Mouse (Mus musculus) CH12.LX (cell line): ENCODE measurements around the gene Trim46. TPM values are rescaled to one million over a fixed set of nuclear protein-coding genes. Genes with fewer than 3 reads are reported as not detected.

Experiments used
- DNase-seq: peaks from one replicate; pipeline ENCODE4 v3.0.0-alpha.2; 2013; ENCODE audit errors: extremely low read depth
- H3K27ac ChIP-seq: 2 replicates; pipeline ENCODE4 v1.5.1; 2012; ENCODE audit warnings: low read depth, mild to moderate bottlenecking, control low read depth, moderate library complexity; ENCODE audit not compliant: insufficient read depth
- H3K27me3 ChIP-seq: replicated peaks from 2 replicates; pipeline ENCODE3; 2012; ENCODE audit warnings: inconsistent platforms
- H3K36me3 ChIP-seq, 2 experiments: replicated peaks in 1 of 2; 2 replicates each; pipeline versions ENCODE3 to v1.6.1; 2012; ENCODE audit warnings: inconsistent platforms in 1 of 2, low read length in 1 of 2, mild to moderate bottlenecking in 1 of 2, mixed read lengths in 1 of 2, moderate library complexity in 1 of 2; ENCODE audit not compliant: control insufficient read depth in 1 of 2, insufficient read depth in 1 of 2
- H3K4me1 ChIP-seq, 2 experiments: 2 replicates each; pipeline ENCODE4 v1.6.1; 2012; ENCODE audit warnings: inconsistent platforms in 1 of 2, moderate library complexity in 1 of 2; ENCODE audit not compliant: insufficient read depth in 2 of 2, control insufficient read depth in 1 of 2
- H3K4me2 ChIP-seq: 2 replicates; pipeline ENCODE4 v1.6.1; 2012; ENCODE audit warnings: low read depth, mild to moderate bottlenecking, control low read depth; ENCODE audit not compliant: poor library complexity, insufficient read depth, severe bottlenecking
- H3K4me3 ChIP-seq, 3 experiments: fragments of 150-350 bp in 1 of 3; sonication (generic) in 1 of 3; replicated peaks in 1 of 3; 2 replicates each; pipeline versions ENCODE3 to v1.5.1; 2011 to 2012; ENCODE audit warnings: low read depth in 2 of 3, low read length in 2 of 3, mild to moderate bottlenecking in 2 of 3, moderate library complexity in 2 of 3, control low read depth in 1 of 3, improper control_type of control experiment in 1 of 3, inconsistent platforms in 1 of 3, mixed read lengths in 1 of 3; ENCODE audit not compliant: poor library complexity in 1 of 3
- H3K79me2 ChIP-seq: replicated peaks from 2 replicates; pipeline ENCODE4 v1.6.1; 2012; ENCODE audit warnings: mild to moderate bottlenecking, moderate library complexity; ENCODE audit not compliant: control insufficient read depth, poor library complexity, insufficient read depth, severe bottlenecking; ENCODE audit errors: extremely low read depth
- H3K9ac ChIP-seq: 2 replicates; pipeline ENCODE4 v1.6.1; 2012; ENCODE audit warnings: low read depth, mild to moderate bottlenecking, control low read depth, moderate library complexity; ENCODE audit not compliant: insufficient read depth
- H3K9me3 ChIP-seq: replicated peaks from 2 replicates; pipeline ENCODE3; 2012; ENCODE audit warnings: low read length, inconsistent platforms, mixed read lengths
- CHD1 ChIP-seq: IDR thresholded peaks from 2 replicates; pipeline ENCODE4 v1.6.1; 2012; ENCODE audit warnings: low read depth, low read length, improper control_type of control experiment, inconsistent platforms
- CHD2 ChIP-seq: IDR thresholded peaks from 2 replicates; pipeline ENCODE4 v1.6.1; 2011; ENCODE audit warnings: low read length, improper control_type of control experiment
- CTCF ChIP-seq, 2 experiments: IDR thresholded peaks in 1 of 2; conservative IDR thresholded peaks in 1 of 2; 2 replicates each; pipeline ENCODE4 v1.5.1; 2011 to 2012; ENCODE audit warnings: low read depth in 2 of 2, low read length in 2 of 2, improper control_type of control experiment in 1 of 2, inconsistent platforms in 1 of 2, mild to moderate bottlenecking in 1 of 2, moderate library complexity in 1 of 2
- ELF1 ChIP-seq: IDR thresholded peaks from 2 replicates; pipeline ENCODE4 v1.6.1; 2014; ENCODE audit warnings: low read depth, mild to moderate bottlenecking, inconsistent platforms, low read length, improper control_type of control experiment
- EP300 ChIP-seq: IDR thresholded peaks from 2 replicates; pipeline ENCODE4 v1.6.1; 2011; ENCODE audit warnings: low read length, improper control_type of control experiment
- GABPA ChIP-seq: IDR thresholded peaks from 2 replicates; pipeline ENCODE4 v1.6.1; 2012; ENCODE audit warnings: low read depth, low read length, improper control_type of control experiment, inconsistent platforms; ENCODE audit not compliant: insufficient replicate concordance
- HCFC1 ChIP-seq: IDR thresholded peaks from 2 replicates; pipeline ENCODE4 v1.6.1; 2012; ENCODE audit warnings: low read depth, mild to moderate bottlenecking, inconsistent platforms, low read length, improper control_type of control experiment
- IRF4 ChIP-seq: IDR thresholded peaks from 2 replicates; pipeline ENCODE4 v1.6.1; 2014; ENCODE audit warnings: low read depth, mild to moderate bottlenecking, inconsistent platforms, low read length, improper control_type of control experiment
- JUN ChIP-seq: IDR thresholded peaks from 2 replicates; pipeline ENCODE4 v1.6.1; 2011; ENCODE audit warnings: low read depth, mild to moderate bottlenecking, low read length, improper control_type of control experiment, moderate library complexity; ENCODE audit not compliant: insufficient read depth
- MAFK ChIP-seq: IDR thresholded peaks from 2 replicates; pipeline ENCODE4 v1.6.1; 2011; ENCODE audit warnings: low read length, improper control_type of control experiment; ENCODE audit not compliant: insufficient replicate concordance
- MAZ ChIP-seq: IDR thresholded peaks from 2 replicates; pipeline ENCODE4 v1.6.1; 2012; ENCODE audit warnings: low read depth, mild to moderate bottlenecking, inconsistent platforms, low read length, improper control_type of control experiment, moderate library complexity
- NRF1 ChIP-seq: IDR thresholded peaks from 2 replicates; pipeline ENCODE4 v1.6.1; 2014; ENCODE audit warnings: low read depth, mild to moderate bottlenecking, inconsistent platforms, low read length, improper control_type of control experiment, moderate library complexity
- PAX5 ChIP-seq: IDR thresholded peaks from 2 replicates; pipeline ENCODE4 v1.6.1; 2012; ENCODE audit warnings: low read length, inconsistent platforms, mixed read lengths
- POLR2AphosphoS2 ChIP-seq: IDR thresholded peaks from 2 replicates; pipeline ENCODE4 v1.6.1; 2011; ENCODE audit warnings: low read depth, low read length, improper control_type of control experiment
- RAD21 ChIP-seq: IDR thresholded peaks from 2 replicates; pipeline ENCODE4 v1.6.1; 2011; ENCODE audit warnings: low read depth, mild to moderate bottlenecking, low read length, improper control_type of control experiment, moderate library complexity
- RCOR1 ChIP-seq: conservative IDR thresholded peaks from 2 replicates; pipeline ENCODE4 v1.6.1; 2012; ENCODE audit warnings: low read depth, mild to moderate bottlenecking, inconsistent platforms, low read length, improper control_type of control experiment
- SIN3A ChIP-seq: IDR thresholded peaks from 2 replicates; pipeline ENCODE4 v1.6.1; 2012; ENCODE audit warnings: low read length, improper control_type of control experiment, inconsistent platforms
- SMC3 ChIP-seq: IDR thresholded peaks from 2 replicates; pipeline ENCODE4 v1.6.1; 2011; ENCODE audit warnings: low read depth, low read length, improper control_type of control experiment
- TCF12 ChIP-seq: IDR thresholded peaks from 2 replicates; pipeline ENCODE4 v1.6.1; 2014; ENCODE audit warnings: low read depth, mild to moderate bottlenecking, inconsistent platforms, low read length, improper control_type of control experiment
- UBTF ChIP-seq: IDR thresholded peaks from 2 replicates; pipeline ENCODE4 v1.6.1; 2012; ENCODE audit warnings: low read depth, mild to moderate bottlenecking, inconsistent platforms, low read length, improper control_type of control experiment, moderate library complexity
- USF1 ChIP-seq: IDR thresholded peaks from 2 replicates; pipeline ENCODE4 v1.6.1; 2014; ENCODE audit warnings: low read depth, mild to moderate bottlenecking, inconsistent platforms, low read length, improper control_type of control experiment
- ZC3H11A ChIP-seq: IDR thresholded peaks from 2 replicates; pipeline ENCODE4 v1.6.1; 2012; ENCODE audit warnings: low read depth, mild to moderate bottlenecking, inconsistent platforms, low read length, improper control_type of control experiment
- ZKSCAN1 ChIP-seq: IDR thresholded peaks from 2 replicates; pipeline ENCODE4 v1.6.1; 2012; ENCODE audit warnings: low read depth, inconsistent platforms, low read length, improper control_type of control experiment, borderline replicate concordance
- ZNF384 ChIP-seq: IDR thresholded peaks from 2 replicates; pipeline ENCODE4 v1.6.1; 2012; ENCODE audit warnings: low read depth, low read length, improper control_type of control experiment, inconsistent platforms
- dilution Hi-C: fragments of 300-500 bp; cut with MboI; formaldehyde crosslinking; loops from 2 replicates; pipeline ENCODE4 v1.14.3; 2020; ENCODE audit warnings: low sequenced_read_pairs; ENCODE audit not compliant: extremely low pct_unique_long_range_greater_than_20kb, extremely low pct_ligation_motif_present
- in situ Hi-C: fragments of 300-500 bp; cut with MboI; formaldehyde crosslinking; loops from 3 replicates; pipeline ENCODE4 v1.14.3; 2019; ENCODE audit warnings: low sequenced_read_pairs, low pct_ligation_motif_present, low pct_unique_long_range_greater_than_20kb, mixed read lengths
- polyA plus RNA-seq: library from polyadenylated mRNA; unstranded; fragments of >175 nt; gene quantifications from 2 replicates; pipeline ENCODE4 v1.2.1, GENCODE M21; 2012; ENCODE audit warnings: low read depth; ENCODE audit not compliant: insufficient read length
- total RNA-seq, 2 experiments: library from RNA; depleted of rRNA; stranded (reverse); fragments of 300-350 nt in 1 of 2; fragments of >200 nt in 1 of 2; gene quantifications; 2 replicates each; pipeline ENCODE4 v1.2.3; 2012 to 2014

Gene Trim46
- total and polyA plus RNA-seq, 3 experiments: 0.36 to 1.9 (median 1.4) TPM

GRCm38 (mm10) chr3:89229276-89229675 is 16.8 kb downstream of the Trim46 start:
- no peaks in the 10 kb centered on the region for H3K9me3 ChIP-seq
- TF ChIP-seq USF1 (no peak), MAZ (no peak), POLR2AphosphoS2 (no peak), RCOR1 (no peak), JUN (no peak), TCF12 (no peak)
- H3K4me3 ChIP-seq: no peak overlapping the region
- H3K4me1 ChIP-seq: peaks cover 20 to 51% of the 10 kb centered on the region in 2 experiments
- in situ Hi-C loops (no loop called here), dilution Hi-C loops (no loop called here)
- H3K27me3 ChIP-seq: no peaks in the 10 kb centered on the region
- DNase-seq: no peak
- no peaks in the 10 kb centered on the region for H3K79me2 ChIP-seq
- H3K36me3 ChIP-seq: peaks cover 0 to 13% of the 10 kb centered on the region in 2 experiments
- H3K27ac ChIP-seq: no peak overlapping the region
- no peak overlapping the region for H3K4me2 ChIP-seq
- no peak overlapping the region for H3K9ac ChIP-seq

GRCm38 (mm10) chr3:89228836-89229235 is 17.3 kb downstream of the Trim46 start, which contains the start of gene Muc1:
Muc1 (plus strand) TSS chr3:89229057.
- H3K79me2 ChIP-seq: no peaks in the 10 kb centered on the region
- H3K27ac ChIP-seq: no peak within 1 kb of the TSS
- no peak for TF ChIP-seq MAFK
- TF ChIP-seq RAD21: no peak
- TF ChIP-seq ZC3H11A: no peak
- TF ChIP-seq ZKSCAN1: no peak
- dilution Hi-C loops (no loop called here), in situ Hi-C loops (no loop called here)
- peaks cover 19 to 47% of the 10 kb centered on the region in 2 experiments for H3K4me1 ChIP-seq
- peak within 1 kb of the TSS; percentile 64 for H3K9ac ChIP-seq
- DNase-seq: no peak
- peak within 1 kb of the TSS in 1 of 3 experiments; percentile 43 for H3K4me3 ChIP-seq
- no peaks in the 10 kb centered on the region for H3K27me3 ChIP-seq
- H3K9me3 ChIP-seq: no peaks in the 10 kb centered on the region
- H3K4me2 ChIP-seq: peak within 1 kb of the TSS; percentile 54
- peaks cover 0 to 13% of the 10 kb centered on the region in 2 experiments for H3K36me3 ChIP-seq

- peaks cover 0 to 18% of the 10 kb centered on the region in 2 experiments for H3K36me3 ChIP-seq
- no peaks in the 10 kb centered on the region for H3K9me3 ChIP-seq
- no peaks in the 10 kb centered on the region for H3K79me2 ChIP-seq
- peaks cover 12 to 40% of the 10 kb centered on the region in 2 experiments for H3K4me1 ChIP-seq
- H3K27me3 ChIP-seq: no peaks in the 10 kb centered on the region
- H3K4me3 ChIP-seq: peak overlapping the region in 1 of 3 experiments; percentile 43
- peak overlapping the region; percentile 64 for H3K9ac ChIP-seq
- in situ Hi-C loops (no loop called here), dilution Hi-C loops (no loop called here)
- H3K4me2 ChIP-seq: peak overlapping the region; percentile 54
- H3K27ac ChIP-seq: no peak overlapping the region
- peak; percentile 77 for DNase-seq
- TF ChIP-seq NRF1: peak; percentile 28; the same call in 1 of the 2 replicates
- no peak for TF ChIP-seq EP300
- peak; percentile 52 for TF ChIP-seq SIN3A
- TF ChIP-seq UBTF: no peak
- no peak for TF ChIP-seq USF1
- TF ChIP-seq IRF4: peak; percentile 33; the same call in 1 of the 2 replicates
- TF ChIP-seq MAZ: no peak
- peak; percentile 46; the same call in 1 of the 2 replicates for TF ChIP-seq HCFC1
- TF ChIP-seq ZKSCAN1: no peak
- no peak for TF ChIP-seq POLR2AphosphoS2
- peak; percentile 63 to 93 for TF ChIP-seq CTCF (conservative IDR thresholded peaks at IDR 0.05 in 1 of 2, IDR thresholded peaks at IDR 0.05 in 1 of 2; ENCODE audit: low read depth in 2 of 2, low read length in 2 of 2)
- TF ChIP-seq MAFK: no peak
- peak; percentile 37; the same call in 1 of the 2 replicates for TF ChIP-seq CHD2
- TF ChIP-seq ZNF384: no peak
- TF ChIP-seq ELF1: peak; percentile 75
- no peak for TF ChIP-seq GABPA
- TF ChIP-seq RAD21: peak; percentile 57
- peak; percentile 72 for TF ChIP-seq SMC3
- no peak for TF ChIP-seq PAX5
- peak; percentile 18; the same call in 1 of the 2 replicates for TF ChIP-seq ZC3H11A
- no peak for TF ChIP-seq JUN
- TF ChIP-seq CHD1: no peak
These were observed 17.9 kb downstream of the Trim46 start for GRCm38 (mm10) chr3:89228180-89228549.
